Mouse (Mus musculus): ENCODE measurements at regions not wholly inside any gene's neighbourhood (a gene's known extent, or its start where the extent isn't known, plus 50 kb on each side); places are given as distances from the start of the nearest gene placed in this dataset.

DNA sequence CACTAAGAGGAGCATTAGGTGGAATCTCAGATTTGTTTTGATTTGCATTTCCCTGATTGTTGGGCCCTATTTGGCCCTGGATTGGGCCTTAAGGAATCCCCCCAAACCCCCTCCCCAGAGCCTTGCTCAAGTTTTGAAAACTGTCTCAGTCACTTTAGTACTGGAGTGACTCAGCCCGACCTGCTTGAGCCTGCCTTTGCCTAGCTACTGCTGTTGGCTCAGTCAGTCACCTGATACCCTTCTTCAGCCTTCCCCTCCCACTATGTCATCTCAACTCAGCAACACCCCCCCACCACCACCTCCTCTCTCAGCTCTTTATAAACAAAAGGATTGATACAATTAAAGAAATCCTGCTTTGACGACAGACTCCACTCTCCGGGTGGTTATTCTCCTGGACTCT, 694.5 kb upstream of the Slc8a1 start:
- TF ChIP-seq CTCF (IDR thresholded peaks at IDR 0.05; ENCODE audit: low read depth) = no peak
- TF ChIP-seq EP300 (optimal IDR thresholded peaks at IDR 0.05) = no peak

Measured in stomach, postnatal 0 days (tissue).